Mouse (Mus musculus) liver, adult 2 months (tissue): ENCODE data around the gene Rsrc1. TPM values are rescaled to one million over a fixed set of nuclear protein-coding genes. Genes with fewer than 3 reads are reported as not detected.

Experiments
- DNase-seq: peaks from one replicate; pipeline ENCODE4 v3.0.0-alpha.2; 2011; ENCODE audit warnings: low read depth, low spot score; ENCODE audit errors: extremely low read depth
- H3K27ac ChIP-seq: fragments of 200-500 bp; replicated peaks from 2 replicates; pipeline ENCODE4 v1.5.1; 2012; ENCODE audit warnings: low read depth, mild to moderate bottlenecking, control low read depth, inconsistent platforms, low read length; ENCODE audit not compliant: insufficient read depth
- H3K27me3 ChIP-seq: fragments of 200-500 bp; 2 replicates; pipeline ENCODE4 v1.6.1; 2012; ENCODE audit warnings: mild to moderate bottlenecking, moderate library complexity, low read length, inconsistent platforms; ENCODE audit not compliant: control insufficient read depth, insufficient read depth
- H3K36me3 ChIP-seq: fragments of 200-500 bp; 2 replicates; pipeline ENCODE4 v1.6.1; 2012; ENCODE audit warnings: low read length, inconsistent platforms; ENCODE audit not compliant: control insufficient read depth, insufficient read depth
- H3K4me1 ChIP-seq: fragments of 200-500 bp; 2 replicates; pipeline ENCODE4 v1.6.1; 2011; ENCODE audit warnings: low read length; ENCODE audit not compliant: control insufficient read depth, insufficient read depth
- H3K4me3 ChIP-seq: fragments of 200-500 bp; 2 replicates; pipeline ENCODE4 v1.5.1; 2011; ENCODE audit warnings: low read depth, mild to moderate bottlenecking, control low read depth, low read length, moderate library complexity; ENCODE audit not compliant: insufficient read depth
- H3K79me2 ChIP-seq: fragments of 200-500 bp; 2 replicates; pipeline ENCODE4 v1.6.1; 2012; ENCODE audit warnings: inconsistent platforms, mild to moderate bottlenecking, low read length, moderate library complexity; ENCODE audit not compliant: control insufficient read depth, insufficient read depth
- H3K9ac ChIP-seq: fragments of 200-500 bp; 2 replicates; pipeline ENCODE4 v1.6.1; 2012; ENCODE audit warnings: low read depth, mild to moderate bottlenecking, control low read depth, inconsistent platforms, low read length
- CTCF ChIP-seq: fragments of 200-500 bp; IDR thresholded peaks from 2 replicates; pipeline ENCODE4 v1.5.1; 2011; ENCODE audit warnings: low read depth, low read length, control low read depth
- POLR2A ChIP-seq: fragments of 200-500 bp; IDR thresholded peaks from 2 replicates; pipeline ENCODE4 v1.6.1; 2011; ENCODE audit warnings: low read length, control low read depth; ENCODE audit not compliant: insufficient read depth; ENCODE audit errors: extremely low read depth
- WGBS: fragments of 180-500 bp; shearing (Covaris S2); methylation state at CpG from one replicate; pipeline ENCODE4 v1.1.7; 2018; 5-methylcytosine and 5-hydroxymethylcytosine counted together
- polyA plus RNA-seq: library from polyadenylated mRNA; depleted of rRNA; stranded (reverse); fragments of >200 nt; gene quantifications from 2 replicates; pipeline ENCODE4 v1.2.3, GENCODE M21; 2012
- total RNA-seq: library from RNA; depleted of rRNA; stranded (reverse); fragments of >200 nt; gene quantifications from 2 replicates; pipeline ENCODE4 v1.2.3, GENCODE M21; 2014

Gene Rsrc1
- total and polyA plus RNA-seq, 2 experiments: 2.0 to 15.0 TPM

GRCm38 (mm10) chr3:66976889-66977615 lies 4.1 kb upstream of the Rsrc1 start:
- Histone ChIP-seq H3K4me3 (no peak overlapping the region), H3K4me1 (no peaks in the 10 kb centered on the region), H3K79me2 (no peaks in the 10 kb centered on the region), H3K27me3 (peaks cover 42% of the 10 kb centered on the region), H3K9ac (no peak overlapping the region), H3K27ac (no peak overlapping the region), H3K36me3 (no peaks in the 10 kb centered on the region)
- no peak for DNase-seq
- WGBS: 13% methylated on average over 13 of the region's 13 CpGs
- no peak for TF ChIP-seq POLR2A
- TF ChIP-seq CTCF: no peak

GRCm38 (mm10) chr3:66977811-66978456 lies 3.3 kb upstream of the Rsrc1 start:
- DNase-seq: no peak
- Histone ChIP-seq H3K4me3 (no peak overlapping the region), H3K27ac (no peak overlapping the region), H3K9ac (no peak overlapping the region), H3K79me2 (no peaks in the 10 kb centered on the region), H3K27me3 (peaks cover 44% of the 10 kb centered on the region), H3K4me1 (peaks cover 5% of the 10 kb centered on the region), H3K36me3 (no peaks in the 10 kb centered on the region)
- 4% methylated on average over 25 of the region's 25 CpGs for WGBS
- TF ChIP-seq POLR2A: no peak
- TF ChIP-seq CTCF: no peak

DNA sequence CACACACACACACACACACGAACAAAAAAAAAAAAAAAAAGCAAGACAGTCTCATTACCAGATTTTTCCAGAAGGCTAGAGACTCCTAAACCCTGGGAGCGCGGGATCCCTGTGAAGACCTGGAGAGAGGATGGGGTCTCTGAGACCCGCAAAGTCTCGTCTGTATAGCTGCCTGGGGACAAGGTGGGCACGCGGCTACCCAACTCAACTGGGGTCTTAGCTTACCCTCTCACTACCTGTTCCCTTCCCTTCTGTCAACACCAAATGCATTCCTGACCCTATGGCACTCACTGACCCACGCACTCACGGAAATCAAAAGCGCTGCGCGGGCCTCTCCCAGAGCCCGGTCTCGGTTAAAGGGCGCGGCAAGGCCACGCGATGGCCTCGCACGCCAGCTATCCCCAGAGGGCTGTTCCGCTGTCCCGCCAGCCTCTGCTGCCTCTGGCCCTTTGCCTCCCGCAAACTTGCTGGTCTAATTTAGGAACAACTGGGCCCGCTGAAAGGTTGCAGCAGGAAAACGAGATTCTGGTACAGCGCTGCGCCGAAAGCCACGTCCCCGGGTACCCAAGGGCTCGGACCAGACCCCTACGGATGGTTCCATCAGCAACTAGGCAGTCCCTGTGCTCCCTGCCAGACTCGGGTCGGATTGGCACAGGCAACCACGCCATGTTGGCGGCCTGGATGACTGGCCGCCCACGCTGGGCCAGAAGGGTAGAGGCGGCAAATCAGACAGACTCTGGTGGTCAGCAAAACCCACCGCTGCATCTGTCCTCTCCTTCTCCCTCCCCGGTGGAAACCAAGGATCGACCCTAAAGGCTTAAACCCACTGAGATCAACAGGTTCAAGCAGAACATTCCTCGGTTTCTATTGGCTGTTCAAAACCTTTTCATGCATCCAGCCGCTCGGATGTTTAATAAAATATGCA lies 2.5 kb upstream of the Rsrc1 start:
- Histone ChIP-seq H3K36me3 (no peaks in the 10 kb centered on the region), H3K9ac (no peak overlapping the region), H3K79me2 (no peaks in the 10 kb centered on the region), H3K27me3 (peaks cover 39% of the 10 kb centered on the region), H3K27ac (no peak overlapping the region), H3K4me1 (peaks cover 5% of the 10 kb centered on the region), H3K4me3 (no peak overlapping the region)
- no peak for TF ChIP-seq CTCF
- no peak for DNase-seq
- WGBS: 6% methylated on average over 45 of the region's 45 CpGs

- WGBS: 7% methylated on average over 9 of the region's 9 CpGs
- Histone ChIP-seq H3K9ac (no peak overlapping the region), H3K27me3 (peaks cover 31% of the 10 kb centered on the region), H3K36me3 (no peaks in the 10 kb centered on the region), H3K79me2 (no peaks in the 10 kb centered on the region), H3K27ac (no peak overlapping the region), H3K4me3 (no peak overlapping the region), H3K4me1 (peaks cover 5% of the 10 kb centered on the region)
- TF ChIP-seq CTCF: no peak
- no peak for TF ChIP-seq POLR2A
- DNase-seq: no peak
Measured at GRCm38 (mm10) chr3:66979491-66979890, 1.7 kb upstream of the Rsrc1 start.

DNA sequence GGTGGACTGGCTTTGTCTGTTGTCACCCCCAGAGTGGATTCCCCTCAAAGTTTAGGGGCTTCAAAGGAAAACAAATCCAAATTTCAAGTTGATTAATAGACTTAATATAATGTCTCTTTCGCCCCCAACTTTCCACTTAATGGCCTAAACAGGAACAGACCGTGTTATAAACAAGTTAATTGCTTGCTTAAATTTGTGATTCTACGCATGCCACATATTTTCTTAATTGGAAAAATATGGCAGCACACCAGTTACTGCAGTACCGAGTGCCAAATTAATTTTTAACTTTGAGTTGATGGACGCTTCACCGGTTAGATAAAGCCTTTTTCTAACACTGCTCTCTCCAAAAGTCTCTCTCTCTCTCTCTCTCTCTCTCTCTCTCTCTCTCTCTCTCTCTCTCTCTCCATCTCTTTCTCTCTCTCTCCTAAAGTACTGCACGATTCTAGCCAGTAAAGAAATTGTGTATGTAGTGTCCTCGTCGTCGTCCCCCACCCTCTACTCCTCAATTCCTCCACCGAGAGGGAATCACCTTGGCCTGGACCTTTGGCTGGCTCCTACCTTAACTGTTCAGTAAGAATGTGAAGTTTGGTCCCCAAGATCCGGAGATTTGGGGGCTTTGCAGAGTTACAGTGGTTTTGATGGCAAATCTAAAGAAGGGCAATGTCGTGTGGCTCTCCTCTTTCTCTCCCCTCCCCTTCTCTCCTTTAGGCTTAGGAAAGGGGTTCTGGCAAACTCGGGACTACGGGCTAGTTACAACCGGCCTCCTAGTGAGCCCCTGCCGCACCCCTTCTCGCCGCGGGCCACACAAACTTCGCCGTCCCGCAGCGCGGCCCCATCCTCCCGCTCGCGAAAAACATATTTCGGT lies 847 bp upstream of the Rsrc1 start:
- H3K27me3 ChIP-seq: peaks cover 30% of the 10 kb centered on the region
- H3K79me2 ChIP-seq: no peaks in the 10 kb centered on the region
- peak; percentile 22 for DNase-seq
- peaks cover 5% of the 10 kb centered on the region for H3K4me1 ChIP-seq
- H3K36me3 ChIP-seq: no peaks in the 10 kb centered on the region
- 4% methylated on average over 29 of the region's 29 CpGs for WGBS
- H3K4me3 ChIP-seq: peak overlapping the region; percentile 59; the same call in 1 of the 2 replicates
- no peak overlapping the region for H3K27ac ChIP-seq
- no peak overlapping the region for H3K9ac ChIP-seq
- TF ChIP-seq CTCF (no peak), POLR2A (no peak)
